Mouse (Mus musculus) megakaryocyte, embryonic 14.5 days (primary cell): Measurements from ENCODE around the gene Helt.

ENCODE experiments used
- FLI1 ChIP-seq: IDR thresholded peaks from 2 replicates; pipeline ENCODE4 v1.6.1; 2012; ENCODE audit warnings: low read length, inconsistent platforms, mixed read lengths
- GATA1 ChIP-seq: IDR thresholded peaks from 3 replicates; pipeline ENCODE4 v1.6.1; 2012; ENCODE audit warnings: mixed read lengths, low read length, inconsistent platforms, borderline replicate concordance

GRCm38 (mm10) chr8:46340381-46341273 lies 46.2 kb upstream of the Helt start:
- TF ChIP-seq GATA1, result no peak
- TF ChIP-seq FLI1, result no peak
